Mouse (Mus musculus): ENCODE data around the gene Fasn.
"Not testable (repeated sequence)": the region's sequence is repeated elsewhere in the genome, so short reads cannot be mapped to it uniquely, and the experiment has no call there.

Fasn gene

DNA sequence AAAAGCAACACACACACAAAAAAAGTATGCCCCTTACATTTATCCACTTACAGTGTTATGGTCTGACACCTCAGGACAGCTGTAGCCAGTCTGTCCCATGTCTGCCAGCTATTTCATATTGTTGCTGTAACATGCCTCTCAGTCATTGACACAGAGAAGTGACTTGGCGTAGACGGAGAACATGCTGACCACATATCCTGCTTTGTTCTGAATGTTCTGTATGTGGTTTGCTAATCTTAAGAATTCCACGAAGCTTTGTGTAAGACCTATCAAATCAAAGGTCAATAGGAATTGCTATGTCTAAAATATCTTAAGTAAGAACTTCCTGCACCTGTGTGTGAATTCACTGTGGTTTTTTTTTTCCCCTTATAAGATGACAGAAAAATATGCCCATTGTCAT, 26.1 kb downstream of the Fasn start:
- DNase-seq (ENCODE audit: low spot score) = no peak

DNA sequence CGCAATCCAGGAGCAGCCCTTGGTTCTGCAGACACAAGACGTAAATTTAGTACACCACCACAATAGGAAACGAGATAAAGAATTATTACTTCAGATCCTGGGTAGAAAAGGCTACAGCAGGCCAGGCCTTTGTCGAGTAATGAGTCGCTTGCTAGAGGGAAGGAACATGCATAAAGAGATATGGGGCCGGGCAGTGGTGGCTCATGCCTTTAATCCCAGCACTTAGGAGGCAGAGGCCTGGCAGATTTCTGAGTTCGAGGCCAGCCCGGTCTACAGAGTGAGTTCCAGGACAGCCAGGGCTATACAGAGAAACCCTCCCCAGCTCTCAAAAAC, 27.8 kb downstream of the Fasn start:
- no peak for DNase-seq (ENCODE audit: low spot score)

DNA sequence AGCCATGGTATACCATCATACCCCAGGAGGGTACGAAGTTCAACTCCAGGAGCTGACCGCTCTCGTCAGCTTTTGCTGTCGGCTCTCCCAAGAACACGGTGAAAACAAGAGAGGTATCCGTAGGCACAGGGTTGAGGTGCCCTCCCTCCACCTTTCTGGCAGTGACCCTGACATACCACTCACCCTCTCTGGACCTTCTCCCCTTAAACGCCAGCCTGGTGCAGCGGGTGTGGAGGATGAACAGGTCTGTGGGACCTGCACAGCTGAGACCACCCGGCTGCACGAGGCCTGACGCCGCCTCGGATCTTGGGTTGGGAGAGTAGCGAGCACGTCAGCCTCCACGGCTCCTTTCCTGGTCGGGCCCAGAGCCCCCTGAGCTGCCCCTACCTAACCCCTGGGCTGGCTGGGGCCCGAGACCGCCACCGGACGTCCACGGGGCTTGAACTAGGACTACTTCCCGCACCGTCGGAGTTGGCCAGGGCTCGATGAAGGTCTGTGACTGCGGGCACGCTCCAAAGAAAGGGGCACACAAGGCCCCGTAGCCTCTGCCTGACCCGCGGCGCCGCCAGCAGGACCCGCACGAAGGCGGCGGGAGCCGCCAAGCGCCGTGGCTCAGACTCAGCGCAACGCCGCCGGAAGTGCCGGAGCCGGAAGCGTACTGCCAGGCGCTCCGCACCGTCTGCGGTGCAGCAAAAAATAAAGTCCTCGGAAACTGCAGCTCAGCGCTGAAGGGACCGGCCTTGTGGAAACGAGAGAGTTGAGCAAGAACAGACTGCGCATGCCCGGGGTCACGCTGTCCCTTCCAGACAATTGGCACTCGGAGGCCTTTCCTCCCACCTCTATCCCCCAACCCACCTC, 28.4 kb downstream of the Fasn start, which contains the start of gene Dus1l:
Gene Dus1l (minus strand): TSS at position 648 of the 858 bp plus-strand sequence.
- DNase-seq (ENCODE audit: low spot score) = peak; percentile 97

DNA sequence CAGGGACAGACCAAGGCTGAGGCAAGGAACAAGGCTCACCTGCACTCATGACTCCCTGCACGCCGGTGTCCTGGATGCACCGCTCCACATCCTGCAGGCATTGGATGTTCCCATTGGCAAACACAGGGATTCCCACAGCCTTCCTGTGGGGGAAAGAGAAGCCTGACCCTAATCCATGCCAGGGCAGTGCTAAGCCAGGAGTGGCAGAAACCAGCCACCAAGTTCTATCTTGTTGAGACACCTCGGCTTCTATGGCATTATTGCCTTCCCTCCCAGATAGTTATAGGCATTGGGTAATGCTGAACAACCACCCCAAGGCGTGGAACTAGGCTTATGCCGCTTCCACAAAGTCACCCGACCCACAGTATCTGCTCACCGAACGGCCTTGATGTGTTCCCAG, 31.7 kb downstream of the Fasn start:
- DNase-seq (ENCODE audit: low spot score) = no peak

DNA sequence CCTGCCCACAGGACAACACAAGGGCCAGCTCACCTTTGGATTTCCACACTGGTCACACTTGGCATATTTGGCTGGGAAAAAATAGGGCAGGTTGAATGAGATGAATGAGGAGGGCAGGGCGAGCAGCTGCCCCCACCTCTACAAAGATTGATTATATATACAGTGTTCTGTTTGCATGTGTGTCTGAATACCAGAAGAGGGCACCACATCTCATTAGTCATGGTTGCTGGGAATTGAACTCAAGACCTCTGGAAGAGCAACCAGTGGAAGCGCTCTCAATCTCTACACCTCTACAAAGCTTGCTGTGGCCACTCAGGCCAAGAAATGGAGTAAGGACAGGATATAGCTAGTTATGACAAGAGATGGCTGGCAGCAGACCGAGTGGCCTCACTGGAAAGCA, 34.5 kb downstream of the Fasn start:
- no peak for DNase-seq (ENCODE audit: low spot score)

DNA sequence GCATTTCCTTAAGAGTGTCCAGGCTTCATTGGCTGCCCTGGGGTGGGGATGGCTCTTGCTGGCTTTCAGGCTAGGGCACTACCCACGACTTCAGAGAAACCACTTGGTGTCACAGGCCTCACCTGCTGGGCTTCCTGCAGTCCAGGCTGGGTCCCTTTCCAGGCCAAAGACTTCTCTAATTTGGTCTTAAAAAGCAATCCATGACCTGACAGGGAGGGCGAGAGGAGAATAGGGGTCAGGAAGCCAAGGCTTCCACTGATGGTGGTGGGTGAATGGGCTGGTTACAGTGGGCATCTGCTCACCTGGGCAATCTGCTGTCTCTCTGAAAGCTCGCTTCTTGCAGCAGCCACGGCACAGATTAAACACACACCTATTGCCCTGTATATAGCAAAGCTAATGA, 35.0 kb downstream of the Fasn start:
- no peak for DNase-seq (ENCODE audit: low spot score)

DNA sequence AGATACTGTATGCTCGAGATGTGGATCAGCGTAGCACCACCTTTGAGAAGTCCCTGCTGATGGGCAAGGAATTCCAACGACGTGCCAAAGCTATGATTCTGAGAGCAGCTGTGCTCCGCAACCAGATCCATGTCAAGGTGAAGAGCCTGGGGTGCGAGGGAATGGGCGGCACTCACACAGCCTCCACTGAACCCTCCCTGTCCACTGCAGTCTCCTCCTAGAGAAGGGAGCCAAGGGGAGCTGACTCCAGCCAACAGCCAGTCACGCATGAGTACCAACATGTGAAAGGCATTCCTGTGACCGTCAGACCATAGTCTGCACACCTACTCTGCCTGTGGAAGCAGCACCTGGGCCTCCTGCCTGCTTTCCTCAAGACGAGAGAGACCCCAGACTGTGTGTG, 35.9 kb downstream of the Fasn start:
- DNase-seq (ENCODE audit: low spot score) = not testable (repeated sequence)

DNA sequence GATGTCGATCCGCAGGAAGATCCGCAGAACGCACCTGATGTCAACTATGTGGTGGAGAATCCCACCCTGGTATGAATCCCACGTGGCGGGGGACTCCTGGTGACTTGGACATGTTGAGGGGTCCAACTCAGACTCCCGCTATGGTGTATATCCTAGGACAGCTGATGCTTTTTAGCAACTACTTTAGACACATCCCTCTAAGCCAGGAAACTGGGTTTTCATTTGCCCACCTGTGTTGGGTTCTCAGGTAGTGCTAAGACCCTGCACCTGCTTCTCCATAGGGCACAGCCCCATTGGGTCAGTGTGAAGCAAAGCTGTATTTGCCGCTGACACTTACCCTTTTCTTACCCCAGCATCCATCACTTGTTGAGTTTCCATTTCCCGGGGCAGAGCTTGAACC, 39.2 kb downstream of the Fasn start:
- no peak for DNase-seq (ENCODE audit: low spot score)

DNA sequence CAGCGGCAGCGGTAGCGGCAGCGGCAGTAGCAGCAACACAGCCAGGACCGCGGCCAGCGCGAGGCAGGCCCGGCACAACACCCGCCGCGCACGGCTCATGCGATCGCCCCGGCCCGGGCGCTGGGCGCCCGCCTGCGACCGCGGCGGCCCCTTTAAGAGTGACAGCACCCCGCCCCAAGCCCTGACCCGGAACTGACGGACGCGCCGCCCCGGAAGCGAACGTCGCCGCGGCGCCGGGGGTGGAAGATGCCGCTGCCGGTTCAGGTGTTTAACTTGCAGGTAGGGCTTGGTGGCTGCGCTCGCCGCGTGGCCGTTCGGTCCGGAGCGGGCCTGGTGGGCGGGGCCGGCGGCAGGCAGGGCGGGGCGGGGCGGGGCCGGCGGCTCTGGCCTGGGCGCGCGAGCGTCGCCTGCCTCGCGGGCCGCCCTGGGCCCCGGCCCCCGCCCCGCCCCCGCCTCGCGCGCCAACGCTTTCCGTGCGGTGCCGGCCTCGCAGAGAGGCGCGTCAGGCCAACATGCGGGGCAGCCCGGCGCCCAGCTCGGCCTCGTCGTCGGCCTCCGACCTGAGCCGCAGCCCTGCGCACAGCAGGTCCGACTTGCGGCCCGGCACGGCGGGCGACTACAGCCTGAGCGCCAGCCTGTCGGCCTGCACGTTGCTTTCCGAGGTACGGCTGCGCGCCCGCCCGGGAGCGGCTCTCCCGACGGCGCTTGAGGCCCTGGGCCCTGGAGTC, 40.1 kb downstream of the Fasn start, which contains the start of the genes Rfng and Gps1:
Gene Rfng (minus strand): TSS at position 144 of the 728 bp plus-strand sequence.
Gene Gps1 (plus strand): TSS at position 209 of the 728 bp plus-strand sequence.
- peak; percentile 70 for DNase-seq (ENCODE audit: low spot score)

DNA sequence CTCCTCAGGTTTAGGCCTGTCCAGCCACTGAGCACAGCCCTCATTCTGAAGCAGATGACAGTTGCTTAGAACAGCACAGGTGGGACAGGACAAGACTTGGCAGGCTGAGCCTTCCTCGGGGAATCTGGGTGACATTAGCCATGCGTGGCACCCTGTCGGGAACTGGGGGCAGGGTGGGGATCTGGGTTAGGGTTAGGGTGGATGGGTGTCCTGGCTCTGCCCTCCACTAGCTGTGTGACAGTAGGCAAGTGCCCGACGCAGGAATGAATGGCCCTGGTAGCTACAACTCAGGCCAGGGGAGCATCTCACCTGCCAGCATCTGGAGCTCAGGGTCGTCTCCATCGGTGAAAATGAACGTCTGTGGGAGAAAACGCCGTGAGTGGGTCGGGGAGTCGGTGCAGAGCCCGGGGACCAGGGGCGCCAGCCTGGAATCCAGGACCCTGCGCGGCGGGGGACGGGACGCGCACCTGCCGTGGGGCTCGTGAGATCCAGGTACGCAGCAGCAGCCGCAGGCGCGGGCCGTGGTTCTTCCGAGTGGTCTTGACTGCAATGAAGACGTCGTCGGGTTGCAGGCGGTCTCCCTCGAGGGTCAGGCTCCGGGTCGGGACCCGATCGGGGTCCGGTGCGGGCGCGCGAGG, 40.8 kb downstream of the Fasn start:
- no peak for DNase-seq (ENCODE audit: low spot score)

DNA sequence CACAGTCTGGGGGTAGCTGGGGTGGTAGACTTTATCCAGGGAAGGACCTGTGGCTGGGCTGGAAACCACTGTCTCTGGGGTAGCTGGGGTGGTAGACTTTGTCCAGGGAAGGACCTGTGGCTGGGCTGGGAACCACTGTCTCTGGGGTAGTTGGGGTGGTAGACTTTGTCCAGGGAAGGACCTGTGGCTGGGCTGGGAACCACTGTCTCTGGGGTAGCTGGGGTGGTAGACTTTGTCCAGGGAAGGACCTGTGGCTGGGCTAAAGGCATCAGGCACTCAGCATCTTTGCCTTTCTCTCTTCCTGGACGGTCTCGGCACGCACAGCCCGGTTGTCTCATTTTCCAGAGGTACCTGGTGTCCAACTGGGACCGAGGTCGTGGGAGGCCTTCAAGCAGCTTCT, 43.0 kb downstream of the Fasn start:
- DNase-seq (ENCODE audit: low spot score) = not testable (repeated sequence)

DNA sequence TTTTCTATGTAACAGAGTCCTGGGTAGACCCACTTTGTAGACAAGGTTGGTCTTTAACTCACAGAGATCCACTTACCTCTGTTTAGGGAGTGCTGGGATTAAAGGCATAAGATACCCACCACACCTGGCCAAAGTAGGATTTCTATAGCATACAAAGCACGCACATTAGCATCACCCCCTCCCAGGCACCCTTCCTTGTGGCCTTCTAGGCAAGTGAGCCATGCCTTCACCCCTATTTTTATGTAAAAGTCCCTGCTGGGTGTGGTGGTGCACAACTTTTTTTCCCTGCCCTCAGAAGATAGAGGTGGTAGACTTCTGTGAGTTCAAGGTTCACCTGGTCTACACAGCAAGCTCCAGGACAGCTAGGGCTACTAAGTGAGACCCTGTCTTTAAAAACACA, 44.5 kb downstream of the Fasn start:
- DNase-seq (ENCODE audit: low spot score) = no peak

DNA sequence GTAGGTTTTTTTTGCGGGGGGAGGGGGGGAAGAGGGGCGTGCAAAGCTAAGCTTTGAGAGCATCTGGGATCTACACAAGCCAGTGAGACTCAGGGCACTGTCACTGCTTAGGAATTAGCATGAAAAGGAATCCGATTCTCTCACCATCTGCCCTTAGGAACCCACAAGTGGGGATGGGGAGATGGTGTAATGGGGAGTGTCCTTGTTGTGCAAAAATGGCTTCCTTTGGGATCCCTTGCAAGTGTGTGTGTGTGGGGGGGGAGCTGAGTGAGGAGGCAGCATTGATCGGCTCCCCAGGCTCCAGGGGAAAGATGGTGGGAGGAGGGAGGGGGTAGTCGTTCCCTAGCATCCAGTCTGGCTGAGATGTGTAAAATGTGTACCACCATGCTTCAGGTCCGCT, 47.2 kb downstream of the Fasn start:
- DNase-seq (ENCODE audit: low spot score) = no peak

DNA sequence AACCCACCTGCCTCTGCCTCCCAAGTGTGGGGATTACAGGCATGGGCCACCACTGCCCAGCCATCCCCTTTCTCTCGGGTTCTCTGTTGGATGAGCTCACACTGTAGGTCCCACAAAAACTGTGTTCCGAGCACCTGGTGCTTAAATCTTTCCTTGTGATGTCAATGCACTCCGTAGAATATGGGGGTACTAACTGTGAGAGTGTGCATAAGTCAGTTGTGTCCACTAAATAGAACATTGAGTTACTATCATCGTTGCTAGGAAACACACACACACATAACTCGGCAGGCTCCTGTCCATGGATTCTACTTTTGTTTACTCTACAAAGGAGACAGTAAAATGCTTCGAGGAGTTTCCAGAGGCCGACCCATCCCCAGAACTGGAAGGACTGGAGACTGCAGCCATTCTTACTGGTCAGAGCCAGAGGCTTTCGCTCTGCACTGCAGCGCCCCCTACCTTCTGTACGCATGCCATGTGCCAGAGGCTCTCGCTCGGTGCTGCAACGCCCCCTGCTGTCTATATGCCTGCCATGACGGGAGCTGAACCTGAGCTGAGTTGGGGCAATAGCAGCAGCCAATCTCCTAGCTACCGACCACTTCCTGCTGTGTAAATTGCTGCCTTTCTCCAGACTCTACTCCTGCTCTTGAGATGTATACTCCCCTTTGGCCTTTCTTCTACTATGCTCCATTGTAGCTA, 48.4 kb downstream of the Fasn start:
- peak; percentile 98 for DNase-seq (ENCODE audit: low spot score)

DNA sequence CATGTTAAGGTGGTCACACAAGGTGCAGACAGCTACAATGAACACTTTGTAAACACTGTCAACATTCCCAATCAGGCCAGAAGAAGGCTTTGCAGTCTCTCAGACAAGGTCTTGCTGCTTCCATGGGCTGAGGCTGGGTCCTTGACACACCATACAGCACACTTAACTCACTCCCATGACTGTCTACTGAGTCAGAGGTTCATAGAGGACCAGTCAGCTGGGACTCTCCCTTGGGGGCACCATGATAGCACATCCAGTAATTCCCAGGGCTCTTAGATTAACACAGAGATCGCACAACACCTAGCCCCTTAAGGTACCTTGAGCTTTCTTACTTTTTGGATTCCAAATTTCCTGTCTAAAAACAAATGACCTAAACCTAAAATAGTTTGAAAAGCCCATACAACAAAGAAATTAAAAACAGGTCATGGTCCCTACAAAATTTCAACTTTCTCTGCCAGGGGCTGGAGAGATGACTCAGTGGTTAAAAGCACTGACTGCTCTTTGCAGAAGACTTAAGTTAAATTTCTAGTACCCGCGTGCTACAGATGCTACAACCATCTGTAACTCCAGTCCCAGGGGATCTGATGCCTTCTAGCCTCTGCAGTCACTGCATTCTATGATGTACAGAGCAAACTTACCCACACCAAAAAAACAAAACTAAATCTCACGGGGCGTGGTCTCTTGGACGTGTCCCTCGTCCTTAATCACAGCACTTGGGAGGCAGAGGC, 50.7 kb downstream of the Fasn start:
- no peak for DNase-seq (ENCODE audit: low spot score)

DNA sequence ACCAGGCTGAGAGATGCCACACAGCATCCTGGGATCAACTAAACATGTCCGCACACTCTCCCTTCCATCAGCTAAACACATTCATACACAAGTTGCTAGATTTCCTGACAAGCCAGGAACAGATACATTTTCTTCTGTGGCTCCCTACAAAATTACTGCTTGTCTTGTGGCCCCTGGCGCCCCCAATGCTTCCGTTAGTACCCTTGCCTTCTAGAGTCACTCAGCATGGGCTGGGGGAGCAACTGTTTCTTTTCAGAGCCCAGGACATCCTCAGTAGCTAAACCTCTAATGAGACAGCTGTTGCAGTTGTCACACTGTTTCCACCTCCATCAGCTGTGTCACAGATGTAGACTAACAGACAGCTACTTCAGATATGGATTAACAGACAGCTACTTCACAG, 51.6 kb downstream of the Fasn start:
- no peak for DNase-seq (ENCODE audit: low spot score)

DNA sequence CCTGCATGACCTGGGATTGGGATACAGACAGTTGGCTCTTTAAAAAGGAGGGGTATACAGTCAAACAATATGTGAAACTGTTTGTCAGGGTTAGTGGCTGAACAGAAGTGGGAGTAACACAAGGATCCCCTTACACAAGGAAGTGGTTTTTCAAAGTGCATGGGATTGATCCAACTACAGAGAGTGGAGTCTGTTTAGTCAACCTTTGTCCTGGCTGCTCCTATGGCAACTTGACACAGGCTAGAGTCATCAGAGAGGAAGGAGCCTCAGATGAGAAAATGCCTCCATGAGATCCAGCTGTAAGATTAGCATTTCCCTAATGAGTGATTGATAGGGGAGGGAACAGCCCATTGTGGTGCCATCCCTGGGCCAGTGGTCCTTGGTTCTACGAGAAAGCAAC, 56.1 kb downstream of the Fasn start:
- peak; percentile 72 for DNase-seq (ENCODE audit: low spot score)

DNA sequence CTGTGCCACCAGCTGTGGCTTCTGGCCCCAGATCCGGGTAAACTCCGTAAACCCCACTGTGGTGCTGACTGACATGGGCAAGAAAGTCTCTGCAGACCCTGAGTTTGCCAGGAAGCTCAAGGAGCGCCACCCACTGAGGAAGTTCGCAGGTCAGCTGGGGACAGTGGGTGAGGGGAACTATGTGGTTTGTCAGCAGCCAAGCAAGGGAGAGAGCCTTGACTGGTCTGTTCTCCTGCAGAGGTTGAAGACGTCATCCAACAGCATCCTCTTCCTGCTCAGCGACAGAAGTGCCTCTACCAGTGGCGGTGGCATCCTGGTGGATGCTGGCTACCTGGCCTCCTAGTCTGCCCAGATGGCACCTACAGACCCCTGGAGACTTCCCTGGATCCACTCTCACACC, 57.3 kb downstream of the Fasn start:
- not testable (repeated sequence) for DNase-seq (ENCODE audit: low spot score)

DNA sequence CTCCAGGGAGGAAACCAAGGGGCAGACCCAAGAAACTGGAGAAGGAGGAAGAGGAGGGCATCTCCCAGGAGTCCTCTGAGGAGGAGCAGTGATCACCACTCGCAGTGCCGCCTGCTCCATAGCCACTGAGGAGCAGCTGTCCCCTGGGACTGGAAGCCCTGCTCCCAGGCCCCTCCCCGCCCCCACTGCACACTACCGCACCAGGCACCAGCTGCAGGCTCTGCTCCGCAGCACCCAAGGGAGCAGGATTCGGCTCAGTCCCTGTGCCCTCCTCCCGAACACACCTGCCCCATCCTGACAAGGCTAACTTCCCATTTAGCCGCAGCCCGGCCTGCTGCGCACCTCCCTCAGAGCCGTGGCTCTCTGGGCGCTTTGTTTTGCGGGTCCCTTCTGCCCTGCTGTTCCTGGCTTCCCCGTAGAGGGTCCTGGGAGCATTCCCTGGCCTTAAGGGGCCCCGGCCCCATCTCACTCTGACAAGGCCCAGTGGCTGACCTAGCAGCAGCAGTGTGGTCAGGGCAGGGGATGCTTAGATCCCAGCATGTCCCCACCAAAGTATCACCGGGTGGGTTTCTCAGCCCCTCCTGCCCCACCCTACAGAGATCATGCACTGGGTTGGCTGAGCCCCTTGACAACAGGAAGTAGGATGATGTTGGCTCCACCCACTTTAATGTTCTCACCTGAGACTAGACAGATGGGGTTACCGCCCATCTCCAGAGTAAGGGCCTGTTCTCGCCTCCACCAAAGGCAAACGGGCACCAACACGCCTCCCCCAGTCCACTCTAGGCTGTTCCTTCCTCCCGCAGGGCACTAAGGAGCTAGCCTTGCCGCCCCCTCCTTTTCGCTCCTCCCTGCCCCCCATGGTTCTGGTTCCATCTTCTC, 61.0 kb downstream of the Fasn start:
- not testable (repeated sequence) for DNase-seq (ENCODE audit: low spot score)

DNA sequence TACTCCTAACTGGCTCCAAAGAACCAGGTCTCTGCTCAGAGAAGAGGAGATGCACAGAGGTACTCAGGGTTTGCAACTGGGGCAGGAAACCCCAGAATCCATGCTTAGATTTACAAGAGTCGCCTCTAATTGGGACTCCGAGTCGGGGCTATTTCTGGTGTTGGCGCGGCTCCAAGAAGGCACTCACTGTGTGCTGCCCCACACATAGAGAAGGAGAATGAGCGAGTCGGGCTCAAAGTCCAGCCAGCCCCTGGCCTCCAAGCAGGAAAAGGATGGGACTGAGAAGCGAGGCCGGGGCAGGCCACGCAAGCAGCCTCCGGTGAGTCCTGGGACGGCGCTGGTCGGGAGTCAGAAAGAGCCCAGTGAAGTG, 61.7 kb downstream of the Fasn start, which contains the start of gene Hmga1b:
Gene Hmga1b (plus strand): TSS at position 123 of the 370 bp plus-strand sequence.
- not testable (repeated sequence) for DNase-seq (ENCODE audit: low spot score)
